Mouse (Mus musculus): ENCODE data around the gene Srgap2. TPM values are rescaled to one million over a fixed set of nuclear protein-coding genes. Genes with fewer than 3 reads are reported as not detected.

Gene Srgap2
- polyA plus RNA-seq, 1 experiment from 2014 or later: 13.5 TPM

DNA sequence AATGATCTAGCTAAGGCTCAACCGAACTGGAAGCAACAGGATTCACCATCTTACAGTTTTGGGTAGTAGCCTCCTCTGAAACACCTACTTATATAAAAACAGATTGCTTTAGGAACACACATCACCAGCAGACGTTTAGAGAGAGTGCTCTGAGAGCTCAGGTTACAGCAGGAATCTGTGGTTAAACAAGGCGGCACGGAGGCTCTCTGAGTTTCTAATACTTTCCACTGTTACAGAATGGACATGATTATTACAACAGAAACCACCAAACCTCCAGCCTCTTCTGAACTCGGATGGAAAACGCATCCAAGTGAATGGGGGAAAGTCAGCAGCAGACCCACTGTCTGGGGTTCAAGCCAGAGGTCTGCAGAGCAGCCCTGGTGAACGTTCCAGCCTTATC is 291.1 kb downstream of the Srgap2 start:
- Histone ChIP-seq H3K27me3 (replicated peaks) (no peaks in the 10 kb centered on the region), H3K9ac (no peak overlapping the region), H3K4me1 (peaks cover 8% of the 10 kb centered on the region; the same call in 1 of the 2 replicates), H3K36me3 (no peaks in the 10 kb centered on the region), H3K27ac (no peak overlapping the region), H3K4me2 (replicated peaks) (no peak overlapping the region), H3K4me3 (no peak overlapping the region), H3K9me3 (no peaks in the 10 kb centered on the region)
- ATAC-seq (ENCODE audit: low FRiP score, low read depth): no peak
- WGBS: 70% methylated on average over 7 of the region's 7 CpGs

Small RNAs within 50 kb of the gene (microRNA-seq; reads per million reads assigned to microRNA genes)
- gene Gm24273: not detected

Other genes with a start within 250 kb of the Srgap2 start
- gene Ikbke, start 247.7 kb downstream of the Srgap2 start, polyA plus RNA-seq (2016; fragmentation: Nextera tagmentation; extraction: Ambion mirVana): 0.75 and 1.0 TPM in 2 replicates
- 2.4 and 3.4 TPM in 2 replicates for gene Fam72a, start 551 bp upstream of the Srgap2 start, polyA plus RNA-seq (2016; fragmentation: Nextera tagmentation; extraction: Ambion mirVana)
- not detected in 2 replicates for gene Avpr1b, start 71.9 kb upstream of the Srgap2 start, polyA plus RNA-seq (2016; fragmentation: Nextera tagmentation; extraction: Ambion mirVana)
- 0.11 and 0.18 TPM in 2 replicates for gene Ctse, start 111.0 kb upstream of the Srgap2 start, polyA plus RNA-seq (2016; fragmentation: Nextera tagmentation; extraction: Ambion mirVana)
- gene Rab7b, start 161.3 kb upstream of the Srgap2 start, polyA plus RNA-seq (2016; fragmentation: Nextera tagmentation; extraction: Ambion mirVana): 1.3 TPM in 2 replicates
- gene Slc26a9, start 216.7 kb upstream of the Srgap2 start, polyA plus RNA-seq (2016; fragmentation: Nextera tagmentation; extraction: Ambion mirVana): not detected in 2 replicates

All from neural tube, embryonic 12.5 days (tissue).